Mouse (Mus musculus) left cerebral cortex, postnatal 10 days (tissue): ENCODE measurements at regions not wholly inside any gene's neighbourhood (a gene's known extent, or its start where the extent isn't known, plus 50 kb on each side); places are given as distances from the start of the nearest gene placed in this dataset.

Source experiments
- DNase-seq, 2 experiments: peaks; one replicate each; pipeline ENCODE4 v3.0.0; 2021 to 2022; ENCODE audit warnings: low spot score in 2 of 2, mixed read lengths in 1 of 2; ENCODE audit errors: extremely low spot score in 1 of 2
- intact Hi-C: fragments of 180-260 bp; cut with DNase I; formaldehyde crosslinking; loops from one replicate; pipeline ENCODE4 v1.15.1; 2025

DNA sequence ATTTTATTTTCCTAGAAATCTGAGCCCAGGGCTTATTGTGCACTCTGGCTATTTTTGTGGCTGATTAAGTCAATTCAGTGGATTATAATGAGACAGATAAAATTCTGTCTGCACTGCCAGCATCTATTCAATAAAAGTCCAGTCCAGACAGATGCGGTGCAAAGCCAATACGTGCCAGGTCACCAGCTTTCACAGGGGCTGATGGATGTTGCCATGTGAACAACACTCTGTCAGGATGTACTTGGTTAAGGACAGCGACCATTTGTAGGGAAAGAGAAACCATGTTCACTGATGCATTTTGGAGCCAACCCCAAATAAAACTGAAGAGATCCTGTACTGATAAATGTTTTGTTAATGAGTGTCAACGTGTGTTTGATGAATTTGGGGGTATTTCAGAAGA lies 285.0 kb upstream of the Gnpda2 start:
- intact Hi-C loops: no loop called here
- no peak for DNase-seq

GRCm38 (mm10) chr5:69863027-69863426 lies 270.9 kb upstream of the Gnpda2 start:
- no peak for DNase-seq
- intact Hi-C loops: no loop called here

- DNase-seq: no peak
- intact Hi-C loops: no loop called here
These were observed 252.7 kb upstream of the Gnpda2 start for GRCm38 (mm10) chr5:69844809-69845208.

GRCm38 (mm10) chr5:69837947-69838710 lies 246.0 kb upstream of the Gnpda2 start:
- intact Hi-C loops: no loop called here
- no peak for DNase-seq

- no peak for DNase-seq
- intact Hi-C loops: no loop called here
These were observed 244.2 kb upstream of the Gnpda2 start for GRCm38 (mm10) chr5:69836356-69836755.

DNA sequence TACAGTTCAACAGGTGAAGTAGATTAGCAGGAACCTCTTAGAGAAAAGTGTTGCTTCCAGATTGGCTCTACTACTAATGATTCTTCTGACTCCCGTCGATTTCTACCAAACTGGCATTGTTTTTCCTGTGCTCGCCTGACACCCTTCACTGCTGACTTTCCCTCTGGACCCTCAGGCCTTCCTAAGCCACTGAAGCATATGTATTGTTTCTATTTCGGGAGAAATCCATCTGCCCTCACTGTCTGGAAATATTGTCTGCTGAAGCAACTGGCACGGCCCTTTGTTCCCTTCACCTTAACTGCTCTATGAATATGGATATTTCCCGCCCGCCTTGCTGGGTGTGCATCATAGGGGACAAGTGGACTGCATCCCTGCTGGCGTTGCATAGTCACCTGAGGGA lies 243.0 kb upstream of the Gnpda2 start:
- no peak for DNase-seq
- intact Hi-C loops: no loop called here

GRCm38 (mm10) chr5:69817778-69818177 lies 225.6 kb upstream of the Gnpda2 start:
- no peak for DNase-seq
- intact Hi-C loops: no loop called here

DNA sequence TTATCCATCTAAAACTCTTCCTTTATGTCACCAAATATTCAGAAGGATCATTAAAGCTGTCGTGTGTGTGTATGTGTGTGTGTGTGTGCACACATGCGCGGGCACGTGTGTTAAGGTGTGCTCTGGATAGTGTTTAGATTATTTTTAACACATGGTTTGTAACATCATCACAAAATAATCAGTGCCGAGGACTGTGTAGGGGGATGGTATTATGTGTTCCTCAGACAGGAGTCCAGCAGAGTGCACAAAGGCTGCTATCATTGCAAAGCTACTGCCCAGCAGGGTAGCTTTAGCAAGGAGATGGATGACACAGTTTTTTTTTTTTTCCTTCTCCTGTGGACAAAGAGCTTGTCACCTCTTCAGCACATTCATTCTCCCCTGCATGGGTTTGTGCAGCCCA lies 224.9 kb upstream of the Gnpda2 start:
- DNase-seq: no peak
- intact Hi-C loops: no loop called here

DNA sequence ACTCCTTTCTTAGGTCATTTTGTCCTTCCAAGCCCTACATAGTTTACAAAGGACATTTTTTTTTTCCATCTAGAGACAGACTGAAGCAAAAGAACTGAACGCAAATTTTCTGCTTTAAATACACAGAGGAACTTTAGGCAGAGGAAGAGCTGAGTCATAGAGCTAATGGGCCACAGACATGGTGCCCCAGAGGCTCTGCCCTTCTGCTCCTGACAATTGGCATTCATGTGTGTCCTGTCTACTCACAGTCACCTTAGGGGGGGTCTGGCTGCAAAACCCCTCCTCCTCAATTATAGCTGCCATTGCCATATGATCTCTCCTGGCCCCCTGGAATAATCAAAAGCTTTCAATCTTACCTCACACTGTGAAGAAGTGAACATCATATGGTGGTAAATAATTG lies 223.2 kb upstream of the Gnpda2 start:
- no peak for DNase-seq
- intact Hi-C loops: no loop called here

GRCm38 (mm10) chr5:69802612-69803011 lies 210.5 kb upstream of the Gnpda2 start:
- intact Hi-C loops: no loop called here
- no peak for DNase-seq

GRCm38 (mm10) chr5:69802101-69802500 lies 210.0 kb upstream of the Gnpda2 start:
- DNase-seq: no peak

DNA sequence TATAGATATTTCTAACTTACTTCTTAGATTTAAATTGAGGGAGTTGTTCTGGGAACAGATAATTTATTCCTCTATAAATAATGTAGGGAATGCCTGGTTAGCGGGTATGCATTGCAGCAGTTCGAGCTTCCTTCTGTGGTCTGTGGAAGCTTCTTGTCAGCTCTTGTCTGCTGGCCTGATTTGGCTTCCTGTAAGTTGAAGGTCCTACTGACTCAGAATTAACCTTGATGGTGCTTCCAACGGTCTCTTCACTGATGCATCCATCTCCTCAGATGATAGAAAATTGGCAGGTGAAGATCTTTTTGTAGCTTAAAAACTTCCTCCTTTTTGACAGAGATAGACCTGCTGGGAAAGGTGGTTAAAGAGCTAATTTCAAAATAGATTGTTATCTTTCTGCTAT lies 203.2 kb upstream of the Gnpda2 start:
- DNase-seq: no peak
- intact Hi-C loops: no loop called here

More at GRCm38 (mm10) chr5:69802101-69802500, 210.0 kb upstream of the Gnpda2 start:
- intact Hi-C loops: no loop called here

DNA sequence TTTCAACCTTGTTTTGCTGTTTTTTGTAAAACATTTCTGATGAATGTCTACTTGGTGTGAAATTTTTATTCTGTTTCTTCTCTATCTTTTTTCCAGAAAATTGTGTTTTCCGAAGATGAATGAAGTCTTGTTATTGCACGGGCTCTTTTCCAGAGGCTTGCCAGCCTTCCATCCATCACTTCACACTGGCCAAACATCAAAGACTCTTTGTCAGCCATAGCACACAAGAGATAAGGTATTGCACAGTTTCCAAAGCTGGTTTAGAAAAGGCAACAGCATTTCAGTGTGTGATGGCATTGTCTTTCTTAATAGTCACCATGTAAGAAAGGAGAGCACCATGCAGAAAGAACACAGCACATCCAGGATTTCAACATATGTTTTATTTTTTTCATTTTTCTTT lies 202.5 kb upstream of the Gnpda2 start:
- no peak for DNase-seq
- intact Hi-C loops: no loop called here

DNA sequence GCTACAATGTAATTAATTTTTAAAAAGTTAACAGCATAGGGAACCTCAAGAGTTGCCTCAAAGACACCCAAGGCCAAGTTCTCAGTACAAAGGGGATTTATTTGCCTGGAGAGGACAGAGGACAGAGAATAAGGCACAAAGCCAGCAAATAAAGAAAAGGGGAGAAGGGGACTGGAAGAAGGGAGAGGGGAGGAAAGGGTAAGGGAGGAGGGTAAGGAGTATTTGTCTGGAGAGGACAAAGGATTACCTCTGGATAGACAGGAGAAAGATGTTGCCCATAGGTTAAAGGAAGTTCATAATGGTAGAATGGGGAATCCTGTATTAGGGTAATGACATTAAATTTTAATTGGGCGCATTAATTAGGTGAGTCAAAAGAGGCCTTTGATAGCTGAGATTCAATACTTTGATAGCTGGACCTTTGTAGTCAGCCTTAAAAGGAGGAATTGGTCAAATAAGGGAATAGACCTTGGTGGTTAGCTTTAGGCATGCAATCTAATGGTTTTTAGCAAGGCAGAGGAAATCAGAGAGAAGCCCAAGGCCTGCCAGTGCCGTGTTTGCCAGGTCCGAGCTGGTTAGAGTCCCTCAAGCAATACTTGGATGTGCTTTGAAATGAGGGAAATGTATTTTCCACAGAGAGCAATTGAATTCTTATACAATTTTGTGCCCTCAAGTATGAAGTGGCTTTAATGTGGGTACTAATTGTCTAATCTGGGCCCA lies 164.8 kb upstream of the Gnpda2 start:
- DNase-seq: no peak
- intact Hi-C loops: no loop called here

DNA sequence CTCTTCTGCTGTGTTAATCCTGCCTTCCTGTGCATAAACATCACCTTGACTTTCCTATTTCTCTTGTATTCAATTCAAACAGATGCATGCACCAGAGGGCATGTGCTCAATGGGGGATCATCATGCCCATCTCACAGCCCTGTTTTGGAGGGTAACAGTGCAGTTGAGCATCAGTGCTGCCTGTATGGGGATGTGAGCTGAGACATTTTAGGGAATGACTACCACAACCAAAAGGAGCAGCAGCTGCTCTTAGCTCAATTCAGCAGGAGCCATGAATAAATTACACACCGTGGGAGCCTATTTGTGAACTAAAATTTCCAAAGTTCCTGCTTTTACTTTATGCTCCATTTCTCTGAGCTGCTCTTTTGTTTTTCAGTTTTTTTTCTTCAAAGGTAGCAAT lies 164.2 kb upstream of the Gnpda2 start:
- peak in 1 of 2 experiments; percentile 4 for DNase-seq
- intact Hi-C loops: no loop called here

- intact Hi-C loops: no loop called here
These were observed 148.4 kb upstream of the Gnpda2 start for GRCm38 (mm10) chr5:69740511-69740910.

DNA sequence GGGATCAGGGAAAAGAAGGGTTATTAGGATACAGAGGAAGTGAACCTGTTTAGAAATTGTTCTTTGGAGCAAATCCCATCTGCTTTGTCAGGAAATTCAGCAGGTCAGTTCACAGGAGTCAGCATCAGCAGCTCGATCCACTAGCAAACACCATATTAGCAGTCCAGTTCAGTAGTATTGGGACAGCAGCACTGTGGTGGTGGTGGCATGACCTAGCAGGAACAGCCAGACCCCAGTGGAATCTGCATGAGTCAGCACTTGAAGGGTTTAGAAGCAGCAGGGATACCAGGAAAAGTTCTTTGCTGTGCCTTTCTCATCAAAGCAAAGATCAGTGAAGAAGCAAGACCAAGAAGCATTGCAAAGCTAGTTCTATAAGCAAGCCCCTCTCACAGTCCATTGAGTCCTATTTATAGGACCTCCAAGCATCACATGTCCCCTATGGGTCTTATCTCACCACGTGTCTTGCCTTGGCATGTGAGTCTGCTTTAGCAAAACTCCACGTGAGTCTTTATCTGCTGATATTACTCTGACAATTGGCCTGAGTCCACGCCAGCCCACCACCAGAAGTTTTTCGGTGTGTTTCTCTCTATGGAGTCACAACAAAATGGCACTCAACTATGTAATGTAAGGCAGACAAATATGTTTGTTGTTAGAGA lies 129.3 kb upstream of the Gnpda2 start:
- intact Hi-C loops: no loop called here
- DNase-seq: no peak

More at GRCm38 (mm10) chr5:69740511-69740910, 148.4 kb upstream of the Gnpda2 start:
- DNase-seq: no peak

DNA sequence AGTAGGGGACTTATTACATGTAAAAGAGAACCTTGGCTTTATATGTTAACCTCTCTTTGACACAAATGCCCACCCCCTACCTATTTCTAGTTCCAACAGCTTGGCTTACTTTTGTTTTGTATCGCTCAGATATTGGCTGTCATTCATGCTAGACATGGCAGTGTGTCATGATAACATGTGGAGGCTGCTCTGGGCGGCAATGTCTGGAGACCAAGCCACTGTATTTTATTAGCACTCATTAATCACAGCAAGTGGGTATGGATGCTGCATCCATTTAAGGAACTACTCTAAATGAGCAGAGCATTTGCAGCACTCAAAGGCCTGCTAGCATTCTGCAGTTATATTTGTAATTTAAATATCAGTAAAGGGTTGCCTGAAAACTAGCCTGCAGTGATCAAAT lies 123.9 kb upstream of the Gnpda2 start:
- no peak for DNase-seq
- intact Hi-C loops: no loop called here

DNA sequence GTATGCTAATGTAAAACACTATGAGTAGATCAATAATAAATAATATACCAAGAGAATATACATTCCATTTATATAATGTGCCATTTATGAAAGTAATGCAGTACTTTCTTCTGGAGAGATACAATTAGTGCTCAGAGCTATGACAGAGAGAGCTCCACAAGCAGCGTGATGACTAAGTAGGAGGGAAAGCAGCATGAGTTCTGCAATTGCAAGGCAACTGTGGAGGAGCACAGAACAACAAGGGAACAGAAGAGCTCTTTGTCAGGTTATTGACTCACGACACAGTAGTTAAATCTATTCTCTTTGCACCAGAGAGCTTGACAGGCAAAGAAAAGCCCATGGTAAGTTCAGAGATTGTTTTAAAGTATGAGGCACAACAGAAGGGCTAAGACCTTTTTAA lies 115.0 kb upstream of the Gnpda2 start:
- DNase-seq: no peak
- intact Hi-C loops: loop anchor here (5.0 kb wide), 1 partner anchor 1385 kb away; no protein-coding TSS in a partner anchor

DNA sequence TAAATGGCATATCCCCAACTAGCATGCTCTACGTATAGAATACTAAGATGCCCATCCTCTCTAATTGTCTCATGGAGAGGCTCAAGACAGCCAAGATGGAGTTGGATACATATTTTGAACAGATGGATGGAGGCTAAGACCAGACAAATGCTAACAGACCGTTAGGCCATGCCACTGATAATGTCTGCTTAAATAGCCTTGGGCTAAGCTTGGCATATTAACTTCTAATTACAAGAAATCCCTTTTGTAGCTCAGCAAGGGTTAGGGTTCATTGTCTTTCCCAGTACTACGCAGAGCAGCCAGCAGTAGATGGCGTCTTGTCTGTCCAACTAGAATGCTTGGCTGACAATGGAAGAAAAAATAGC lies 113.0 kb upstream of the Gnpda2 start:
- DNase-seq: no peak
- intact Hi-C loops: loop anchor here (5.0 kb wide), 1 partner anchor 1387 kb away; no protein-coding TSS in a partner anchor
